Mouse (Mus musculus): ENCODE measurements around the gene AU021092.
"Not testable (repeated sequence)": the region's sequence is repeated elsewhere in the genome, so short reads cannot be mapped to it uniquely, and the experiment has no call there.

Gene AU021092

DNA sequence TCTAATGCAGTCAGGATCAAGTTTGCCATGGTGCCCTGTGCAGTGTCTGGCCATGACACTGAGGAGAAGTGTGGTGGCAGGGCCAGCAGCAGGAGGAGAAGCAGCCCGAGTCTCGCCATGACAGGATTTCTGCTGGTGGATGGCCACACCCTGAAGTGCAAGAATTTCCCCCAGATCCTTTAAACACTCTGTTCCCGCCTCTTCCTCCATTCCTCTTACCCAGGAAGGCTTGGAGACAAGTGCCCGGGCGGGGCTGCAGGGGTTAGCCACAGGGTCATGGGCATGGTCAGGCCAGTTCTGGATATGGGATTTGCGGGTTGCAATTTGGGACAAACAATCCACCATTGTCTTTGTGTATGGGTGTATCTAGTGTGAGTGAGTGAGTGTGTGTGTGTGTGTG is at the start of gene AU021092:
Gene AU021092, minus strand, starts transcription at position 160 of the 400 bp plus-strand sequence.
- DNase-seq (ENCODE audit: low read depth, low spot score), result no peak

- DNase-seq (ENCODE audit: low read depth, low spot score), result no peak
These were observed 49.4 kb upstream of the AU021092 start for GRCm38 (mm10) chr16:5271411-5272035.

GRCm38 (mm10) chr16:5263926-5264325 is 41.8 kb upstream of the AU021092 start:
- no peak for DNase-seq (ENCODE audit: low read depth, low spot score)

DNA sequence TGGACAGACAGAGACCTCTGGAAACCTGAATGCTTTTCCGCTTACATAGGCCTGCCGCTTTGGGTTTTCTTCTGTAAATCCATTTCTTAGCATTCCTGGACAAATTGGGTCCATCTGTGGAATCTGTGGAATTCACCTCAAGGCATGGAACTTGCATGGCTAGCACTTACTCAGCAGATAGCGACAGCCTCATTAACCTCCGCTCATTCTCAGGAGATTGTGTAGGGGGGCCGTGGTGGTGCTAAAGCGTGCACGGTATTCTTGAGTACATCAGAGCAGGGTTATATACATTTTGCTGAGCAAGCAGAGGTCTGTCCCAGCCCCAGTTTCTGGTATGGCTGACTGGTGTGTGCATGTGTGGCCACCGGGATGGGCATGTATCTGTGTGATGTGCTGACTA is 41.1 kb upstream of the AU021092 start:
- DNase-seq (ENCODE audit: low read depth, low spot score), result no peak

DNA sequence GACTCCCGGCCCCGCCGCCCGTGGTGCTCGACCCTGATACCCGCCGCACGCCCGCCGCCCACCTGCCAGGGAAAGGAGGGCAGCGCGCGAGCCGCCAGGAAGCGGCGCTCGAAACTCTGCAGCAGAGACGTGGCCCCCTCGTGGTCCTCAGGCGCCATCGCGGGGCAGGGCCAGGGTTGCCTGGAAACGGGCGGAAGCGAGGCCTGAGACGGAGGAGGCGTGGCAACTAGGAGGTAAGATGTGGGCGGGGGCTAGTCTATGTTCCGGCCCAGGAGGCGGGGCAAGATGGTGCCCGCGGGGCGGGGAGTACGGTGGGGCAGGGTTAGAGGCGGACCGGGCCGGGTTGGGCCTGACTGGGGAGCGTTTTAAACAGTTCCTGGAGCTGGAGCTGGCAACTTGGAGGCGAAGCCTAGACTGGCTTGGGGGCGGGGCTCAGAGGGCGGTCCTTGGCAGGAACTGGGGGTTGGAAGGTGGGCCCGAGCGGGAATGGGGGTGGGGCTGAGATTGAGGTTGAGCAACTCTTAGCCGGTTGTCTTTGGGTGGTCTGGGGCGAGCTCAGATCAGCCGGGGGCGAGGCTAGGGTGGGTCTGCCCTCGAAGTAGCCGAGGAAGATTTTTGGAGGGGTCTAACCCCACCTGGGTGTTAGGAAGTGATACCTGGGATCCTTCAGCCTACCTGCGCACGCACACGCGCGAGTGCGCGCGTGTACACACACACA is 33.8 kb upstream of the AU021092 start, which contains the start of gene Eef2kmt:
Gene Eef2kmt, minus strand, starts transcription at position 205 of the 718 bp plus-strand sequence.
- peak; percentile 95 for DNase-seq (ENCODE audit: low read depth, low spot score)

GRCm38 (mm10) chr16:5255081-5255740 is 33.1 kb upstream of the AU021092 start:
- no peak for DNase-seq (ENCODE audit: low read depth, low spot score)

GRCm38 (mm10) chr16:5254346-5255025 is 32.4 kb upstream of the AU021092 start:
- peak; percentile 43 for DNase-seq (ENCODE audit: low read depth, low spot score)

DNA sequence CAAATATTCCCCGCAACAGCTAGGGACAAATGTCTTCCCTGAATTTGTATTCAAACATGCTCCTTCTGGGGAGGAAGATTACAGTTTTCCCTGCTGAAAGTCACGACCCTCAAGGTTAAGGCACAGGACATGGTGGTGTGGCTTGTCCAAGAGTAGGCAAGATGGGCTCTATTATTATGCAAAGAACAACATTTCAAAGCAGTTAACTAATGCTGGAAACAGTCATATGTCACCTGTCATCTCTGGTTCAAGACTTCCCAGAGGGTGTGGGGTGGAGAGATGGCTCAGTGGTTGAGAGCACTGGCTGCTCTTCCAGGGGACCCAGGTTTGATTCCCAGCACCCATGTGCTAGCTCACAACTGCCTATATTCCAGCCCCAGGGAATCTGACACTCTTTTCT is 30.2 kb upstream of the AU021092 start:
- no peak for DNase-seq (ENCODE audit: low read depth, low spot score)

- DNase-seq (ENCODE audit: low read depth, low spot score), result no peak
These were observed 28.8 kb upstream of the AU021092 start for GRCm38 (mm10) chr16:5250891-5251290.

DNA sequence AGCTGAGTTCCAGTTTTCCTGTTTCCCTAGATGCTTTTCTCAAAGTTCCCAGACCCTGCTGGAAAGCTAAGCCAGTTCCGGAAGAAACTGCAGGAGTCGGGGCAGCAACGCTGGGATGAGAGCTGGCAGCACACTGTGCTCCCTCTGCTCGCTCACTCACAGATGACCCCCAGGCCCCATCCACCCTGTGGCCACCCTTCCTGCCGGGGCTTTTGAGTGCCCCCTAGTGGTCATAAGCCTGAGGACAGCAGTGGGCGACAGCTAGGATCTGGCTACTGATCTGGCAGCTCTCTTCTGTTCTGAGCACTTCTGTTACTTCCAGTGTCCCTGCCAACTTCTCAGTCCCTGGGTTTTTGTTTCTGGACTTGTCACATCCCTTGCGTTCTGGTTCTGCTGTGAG is 22.3 kb upstream of the AU021092 start:
- no peak for DNase-seq (ENCODE audit: low read depth, low spot score)

DNA sequence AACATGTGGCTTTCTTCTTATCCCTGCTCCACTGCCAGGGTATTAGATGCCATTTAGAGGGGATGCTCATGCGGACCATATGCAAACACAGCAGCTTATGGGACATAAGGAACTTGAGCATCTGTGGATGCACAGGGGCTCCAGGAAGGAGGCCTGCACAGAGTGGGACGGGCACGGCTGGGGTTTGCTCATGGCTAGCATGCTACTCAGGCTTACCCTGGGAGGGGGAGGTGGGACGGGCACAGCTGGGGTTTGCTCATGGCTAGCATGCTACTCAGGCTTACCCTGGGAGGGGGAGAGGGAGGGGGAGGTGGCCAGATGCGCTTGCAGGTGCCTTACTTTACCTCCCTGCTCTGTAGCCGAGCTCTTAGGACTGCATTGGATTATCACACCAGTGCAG is 20.8 kb upstream of the AU021092 start:
- no peak for DNase-seq (ENCODE audit: low read depth, low spot score)

DNA sequence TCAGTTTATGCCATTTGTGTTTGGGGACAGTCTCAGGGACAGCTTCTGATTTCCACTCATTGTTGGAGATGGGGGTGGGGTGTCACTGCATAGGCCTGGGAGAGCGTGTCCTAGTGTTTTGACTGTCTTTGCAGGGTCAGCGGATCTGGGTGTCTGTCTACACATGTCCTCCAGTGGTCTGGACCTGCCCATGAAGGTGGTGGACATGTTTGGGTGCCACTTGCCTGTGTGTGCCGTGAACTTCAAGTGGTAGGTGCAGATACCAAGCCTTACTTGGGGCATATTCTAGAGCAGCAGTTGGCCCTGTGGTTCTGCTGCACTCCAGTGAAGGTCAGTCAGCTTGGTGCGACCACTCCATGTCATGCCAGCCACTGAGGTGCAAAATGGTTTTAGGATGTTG is 20.3 kb upstream of the AU021092 start:
- DNase-seq (ENCODE audit: low read depth, low spot score), result no peak

- peak; percentile 84 for DNase-seq (ENCODE audit: low read depth, low spot score)
These were observed 11.6 kb upstream of the AU021092 start, which contains the start of gene Alg1 for GRCm38 (mm10) chr16:5233418-5234313. Gene Alg1, plus strand, starts transcription at chr16:5233621.

DNA sequence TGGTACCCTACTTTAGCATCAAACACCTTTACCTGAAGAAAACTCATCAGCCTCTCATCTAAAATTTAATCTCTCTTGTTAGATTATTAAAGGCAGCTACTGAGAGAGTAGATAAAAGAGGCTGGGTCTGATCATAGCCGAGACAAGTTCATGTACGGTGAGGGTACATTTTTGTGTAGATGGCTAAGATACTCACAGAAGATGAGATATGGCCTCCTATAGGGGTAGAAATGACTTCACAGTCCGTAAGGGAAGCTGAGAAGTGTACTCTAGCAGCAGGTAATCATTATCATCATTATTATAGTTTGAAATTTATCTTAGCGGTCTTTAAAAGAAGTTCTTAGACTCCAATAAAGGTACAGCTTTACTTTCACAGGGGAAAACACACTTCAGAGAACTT is 10.9 kb upstream of the AU021092 start:
- no peak for DNase-seq (ENCODE audit: low read depth, low spot score)

GRCm38 (mm10) chr16:5228103-5228502 is 6.0 kb upstream of the AU021092 start:
- DNase-seq (ENCODE audit: low read depth, low spot score), result not testable (repeated sequence)

DNA sequence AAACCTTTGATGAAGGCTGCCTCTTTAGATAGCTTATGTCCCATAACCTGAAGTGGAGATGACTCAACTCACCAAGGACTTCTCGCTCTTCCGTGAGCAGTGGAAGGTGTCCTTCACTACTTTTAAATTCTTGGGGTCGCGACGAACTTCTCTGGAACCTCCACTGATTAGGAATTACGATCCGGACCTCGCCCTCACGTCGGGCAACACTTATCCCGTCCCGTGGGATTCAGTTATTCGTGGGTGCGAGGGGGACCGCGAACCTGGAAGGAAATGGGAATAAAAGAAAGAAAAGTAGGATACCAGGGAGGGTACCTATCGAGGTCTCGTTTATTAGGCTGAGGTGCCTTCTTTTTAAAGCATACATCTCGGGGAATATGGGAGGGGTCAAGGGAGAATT is 5.4 kb upstream of the AU021092 start:
- not testable (repeated sequence) for DNase-seq (ENCODE audit: low read depth, low spot score)

GRCm38 (mm10) chr16:5226534-5226933 is 4.4 kb upstream of the AU021092 start:
- not testable (repeated sequence) for DNase-seq (ENCODE audit: low read depth, low spot score)

DNA sequence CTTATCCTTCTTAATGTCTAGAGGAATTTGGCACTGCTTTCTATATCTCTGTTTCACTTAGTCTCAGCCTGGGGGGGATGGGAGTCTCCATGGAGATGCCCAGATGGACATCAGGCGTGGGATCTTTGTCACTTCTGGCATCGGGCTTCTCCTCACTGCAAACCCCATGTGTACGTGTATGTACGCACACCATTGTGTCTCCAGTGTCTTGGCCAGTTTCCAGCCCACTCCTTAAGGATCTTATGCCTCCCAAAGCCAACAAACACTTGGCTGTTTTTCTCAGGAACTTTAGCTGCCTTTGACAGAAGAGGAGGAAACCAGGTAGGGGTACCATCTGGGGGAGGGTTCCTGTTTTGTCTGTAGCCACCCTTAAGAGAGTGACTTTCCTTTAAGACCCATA is 696 bp downstream of the AU021092 start:
- DNase-seq (ENCODE audit: low read depth, low spot score), result no peak

DNA sequence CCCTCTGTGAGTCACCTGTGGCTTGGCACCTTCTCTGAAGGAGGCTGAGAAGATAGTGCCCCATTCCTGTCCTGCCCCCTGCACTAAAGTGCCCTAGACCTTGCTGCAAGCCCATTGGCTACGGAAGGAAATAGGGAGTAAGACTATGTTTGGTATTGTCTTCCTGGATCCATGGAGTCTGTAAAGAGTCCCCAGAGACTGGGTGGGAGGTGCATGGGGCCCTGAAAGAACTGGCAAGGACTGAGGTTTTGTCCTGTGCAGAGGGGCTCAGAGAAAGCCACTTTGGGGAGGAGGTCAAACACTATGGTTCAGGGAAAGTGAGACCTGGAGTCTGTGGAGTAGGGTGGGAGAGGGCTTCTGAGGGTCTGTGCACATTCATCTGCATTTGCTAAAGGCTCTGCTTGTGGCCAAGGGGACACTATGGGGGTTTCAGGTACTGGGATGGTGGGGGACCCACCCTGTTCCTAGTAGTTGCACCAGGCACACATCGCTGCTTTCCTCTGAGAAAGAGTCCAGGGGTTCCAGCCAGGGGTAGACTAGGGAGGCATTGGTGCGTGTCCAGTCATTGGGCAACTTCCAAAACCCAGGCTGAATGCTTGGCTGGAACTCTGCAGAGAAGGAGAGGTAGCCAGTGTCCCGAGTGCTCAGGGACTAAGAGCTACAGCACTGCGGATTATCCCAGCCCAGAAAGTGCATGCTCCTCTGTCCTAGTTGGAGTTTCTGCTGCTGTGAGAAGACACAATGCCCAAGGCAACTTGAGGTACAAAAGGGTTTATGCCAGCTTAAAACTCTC is 4.6 kb downstream of the AU021092 start:
- no peak for DNase-seq (ENCODE audit: low read depth, low spot score)

GRCm38 (mm10) chr16:5216686-5217085 is 5.4 kb downstream of the AU021092 start:
- no peak for DNase-seq (ENCODE audit: low read depth, low spot score)

All from retina, postnatal 7 days (tissue).